Mouse (Mus musculus) stomach, embryonic 16.5 days (tissue): ENCODE results near the gene Igfbp2. TPM values are rescaled to one million over a fixed set of nuclear protein-coding genes. Genes with fewer than 3 reads are reported as not detected.

Experiments
- ATAC-seq: fragments of 200-750 bp; cut with Nextera tagmentation; 2 replicates; pipeline ENCODE4 v1.8.0; 2017; ENCODE audit warnings: moderate number of reproducible peaks, moderate TSS enrichment; ENCODE audit not compliant: insufficient read depth, low FRiP score
- H3K27ac ChIP-seq: fragments of 300-500 bp; sonication (generic); 2 replicates; pipeline ENCODE4 v1.5.1; 2014; ENCODE audit warnings: low read length
- H3K27me3 ChIP-seq: fragments of 300-500 bp; sonication (generic); 2 replicates; pipeline ENCODE4 v1.6.1; 2014; ENCODE audit warnings: low read length, control low read depth, mixed read lengths; ENCODE audit not compliant: control insufficient read depth, insufficient read depth
- H3K36me3 ChIP-seq: fragments of 300-500 bp; sonication (generic); 2 replicates; pipeline ENCODE4 v1.6.1; 2014; ENCODE audit warnings: low read length; ENCODE audit not compliant: control insufficient read depth, insufficient read depth
- H3K4me1 ChIP-seq: fragments of 300-500 bp; sonication (generic); 2 replicates; pipeline ENCODE4 v1.6.1; 2014; ENCODE audit warnings: low read length, control low read depth, mixed read lengths; ENCODE audit not compliant: control insufficient read depth, insufficient read depth
- H3K4me2 ChIP-seq: fragments of 300-500 bp; sonication (generic); 2 replicates; pipeline ENCODE4 v1.6.1; 2014; ENCODE audit warnings: low read depth, low read length, mixed read lengths
- H3K4me3 ChIP-seq: fragments of 300-500 bp; sonication (generic); replicated peaks from 2 replicates; pipeline ENCODE4 v1.5.1; 2014; ENCODE audit warnings: mild to moderate bottlenecking, low read length
- H3K9ac ChIP-seq: fragments of 300-500 bp; sonication (generic); 2 replicates; pipeline ENCODE4 v1.6.1; 2014; ENCODE audit warnings: low read length
- H3K9me3 ChIP-seq: fragments of 300-500 bp; sonication (generic); replicated peaks from 2 replicates; pipeline ENCODE4 v1.6.1; 2016; ENCODE audit warnings: low read length, control low read depth; ENCODE audit not compliant: control insufficient read depth
- WGBS: fragments of 180-500 bp; shearing (Covaris S2); extraction: QIAGEN DNeasy Blood & Tissue Kit; methylation state at CpG from one replicate; pipeline ENCODE4 v1.1.7; 2014; 5-methylcytosine and 5-hydroxymethylcytosine counted together
- polyA plus RNA-seq: library from polyadenylated mRNA; unstranded; fragments of >200 nt; fragmentation: Nextera tagmentation; extraction: Ambion mirVana; gene quantifications from 2 replicates; pipeline ENCODE4 v1.2.1, GENCODE M21; 2015

Gene Igfbp2
- polyA plus RNA-seq, 1 experiment from 2014 or later, result 375 TPM

- no peak overlapping the region for H3K4me3 ChIP-seq
- ATAC-seq, result no peak
- H3K36me3 ChIP-seq, result no peaks in the 10 kb centered on the region
- no peak overlapping the region for H3K27ac ChIP-seq
- no peak overlapping the region for H3K9ac ChIP-seq
- H3K9me3 ChIP-seq, result peaks cover 5% of the 10 kb centered on the region; the same call in 1 of the 2 replicates
- 97% methylated on average over 3 of the region's 3 CpGs for WGBS
- H3K27me3 ChIP-seq, result no peaks in the 10 kb centered on the region
- peaks cover 12% of the 10 kb centered on the region for H3K4me1 ChIP-seq
- no peak overlapping the region for H3K4me2 ChIP-seq
Observed at GRCm38 (mm10) chr1:72811061-72811460, 13.2 kb upstream of the Igfbp2 start.

- H3K4me3 ChIP-seq, result no peak overlapping the region
- H3K9me3 ChIP-seq, result peaks cover 5% of the 10 kb centered on the region; the same call in 1 of the 2 replicates
- peaks cover 10% of the 10 kb centered on the region for H3K4me1 ChIP-seq
- H3K27ac ChIP-seq, result peak overlapping the region; percentile 11; the same call in 1 of the 2 replicates
- WGBS, result 45% methylated on average over 5 of the region's 5 CpGs
- ATAC-seq, result no peak
- H3K36me3 ChIP-seq, result no peaks in the 10 kb centered on the region
- no peaks in the 10 kb centered on the region for H3K27me3 ChIP-seq
- 0 out of 2 replicates have a peak overlapping the region, but pooled peaks have one; percentile 2 for H3K9ac ChIP-seq
- no peak overlapping the region for H3K4me2 ChIP-seq
Observed at GRCm38 (mm10) chr1:72813089-72813638, 11.1 kb upstream of the Igfbp2 start.

DNA sequence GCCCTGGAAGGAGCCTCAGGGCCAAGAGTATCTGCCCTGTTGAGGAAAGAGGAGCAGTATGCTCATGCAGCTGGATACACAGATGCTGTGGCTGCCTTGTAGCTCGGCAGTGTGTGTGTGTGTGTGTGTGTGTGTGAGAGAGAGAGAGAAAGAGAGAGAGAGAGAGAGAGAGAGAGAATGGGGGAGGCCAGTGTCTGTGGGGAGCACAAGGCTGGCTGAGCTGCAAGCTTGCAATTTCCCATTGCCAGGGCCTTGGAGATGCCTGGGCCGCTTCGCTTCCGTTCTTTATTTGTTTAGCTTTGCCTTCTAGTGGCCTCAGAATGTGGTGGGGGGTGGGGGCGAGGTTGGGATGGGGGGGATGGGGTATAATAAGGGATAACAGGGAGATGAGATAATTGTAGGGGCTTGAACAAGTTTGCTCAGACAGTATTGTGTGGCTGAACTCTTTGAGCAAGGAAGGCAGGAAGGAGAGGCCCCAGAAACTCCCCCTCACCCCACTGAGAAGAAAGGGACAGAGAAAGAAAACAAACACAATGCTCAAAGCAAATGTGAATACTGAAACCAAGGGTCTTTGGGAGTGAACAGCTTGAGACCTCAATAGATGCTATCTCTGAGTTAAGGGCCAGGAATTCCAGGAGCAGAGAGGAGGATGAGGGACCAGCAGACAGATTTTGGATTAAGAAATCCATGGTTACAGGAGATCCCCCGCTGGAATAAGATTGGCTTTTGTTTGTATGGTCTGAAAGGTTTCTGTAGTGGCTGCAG lies 10.5 kb upstream of the Igfbp2 start:
- Histone ChIP-seq H3K27me3 (no peaks in the 10 kb centered on the region), H3K4me1 (peaks cover 10% of the 10 kb centered on the region), H3K4me3 (no peak overlapping the region), H3K36me3 (no peaks in the 10 kb centered on the region), H3K9me3 (peaks cover 5% of the 10 kb centered on the region; the same call in 1 of the 2 replicates), H3K9ac (0 out of 2 replicates have a peak overlapping the region, but pooled peaks have one; percentile 2), H3K4me2 (no peak overlapping the region), H3K27ac (peak overlapping the region; percentile 39; the same call in 1 of the 2 replicates)
- WGBS, result 16% methylated on average over 6 of the region's 6 CpGs
- no peak for ATAC-seq

DNA sequence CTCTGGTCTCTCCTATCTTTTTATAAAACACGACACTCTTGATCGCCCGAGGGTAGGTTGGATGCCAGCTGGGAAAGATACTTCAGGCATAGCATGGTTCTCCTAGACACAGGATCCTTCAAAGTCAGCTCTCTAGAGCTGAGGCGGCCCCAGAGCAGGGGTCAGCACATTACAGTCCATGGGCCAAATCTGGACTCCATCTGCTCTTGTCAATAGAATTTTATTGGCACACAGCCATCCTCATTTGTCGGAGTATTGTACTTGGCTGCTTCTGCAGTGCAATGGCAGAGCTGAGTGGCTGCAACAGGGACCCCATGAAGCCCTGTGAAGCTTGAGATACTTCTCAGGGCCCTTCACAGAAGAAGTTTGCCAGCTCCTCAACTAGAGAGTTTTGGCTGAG lies 9.1 kb upstream of the Igfbp2 start:
- 52% methylated on average over 5 of the region's 5 CpGs for WGBS
- H3K4me3 ChIP-seq, result no peak overlapping the region
- H3K27ac ChIP-seq, result no peak overlapping the region
- peak; percentile 21; the same call in 1 of the 2 replicates for ATAC-seq
- H3K27me3 ChIP-seq, result no peaks in the 10 kb centered on the region
- H3K36me3 ChIP-seq, result no peaks in the 10 kb centered on the region
- no peak overlapping the region for H3K9ac ChIP-seq
- peaks cover 10% of the 10 kb centered on the region for H3K4me1 ChIP-seq
- no peak overlapping the region for H3K4me2 ChIP-seq
- H3K9me3 ChIP-seq, result peaks cover 5% of the 10 kb centered on the region; the same call in 1 of the 2 replicates

- no peak overlapping the region for H3K9ac ChIP-seq
- H3K27me3 ChIP-seq, result no peaks in the 10 kb centered on the region
- peaks cover 10% of the 10 kb centered on the region for H3K4me1 ChIP-seq
- no peak overlapping the region for H3K4me3 ChIP-seq
- WGBS, result 70% methylated on average over 3 of the region's 3 CpGs
- H3K4me2 ChIP-seq, result no peak overlapping the region
- ATAC-seq, result no peak
- H3K36me3 ChIP-seq, result no peaks in the 10 kb centered on the region
- H3K27ac ChIP-seq, result no peak overlapping the region
- peaks cover 5% of the 10 kb centered on the region; the same call in 1 of the 2 replicates for H3K9me3 ChIP-seq
Observed at GRCm38 (mm10) chr1:72815616-72816015, 8.7 kb upstream of the Igfbp2 start.

DNA sequence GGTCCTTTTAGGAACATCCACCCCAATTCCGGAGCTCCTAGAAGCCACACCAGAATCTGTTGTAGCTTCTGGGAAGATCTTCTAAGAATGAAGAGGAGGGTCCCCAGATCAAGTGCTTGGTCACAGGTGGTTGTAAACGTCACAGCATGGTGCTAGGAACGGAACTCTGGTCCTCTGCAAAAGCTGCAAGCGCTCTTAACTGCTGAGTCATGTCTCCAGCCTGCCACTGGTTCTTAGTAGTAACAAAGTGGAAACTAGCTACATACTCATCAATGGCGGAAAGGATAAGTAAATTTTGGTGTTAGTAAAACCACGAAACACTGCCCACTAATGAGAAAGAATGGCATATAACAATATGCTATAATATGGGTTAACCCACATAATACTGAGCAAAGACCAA lies 4.3 kb upstream of the Igfbp2 start:
- Histone ChIP-seq H3K9me3 (no peaks in the 10 kb centered on the region), H3K9ac (no peak overlapping the region), H3K27ac (no peak overlapping the region), H3K36me3 (no peaks in the 10 kb centered on the region), H3K4me1 (no peaks in the 10 kb centered on the region; the same call in 1 of the 2 replicates), H3K27me3 (no peaks in the 10 kb centered on the region), H3K4me2 (no peak overlapping the region), H3K4me3 (no peak overlapping the region)
- 91% methylated on average over 6 of the region's 6 CpGs for WGBS
- ATAC-seq, result no peak

GRCm38 (mm10) chr1:72822893-72823292 lies 1.4 kb upstream of the Igfbp2 start:
- no peak overlapping the region for H3K27ac ChIP-seq
- no peak for ATAC-seq
- no peak overlapping the region for H3K4me2 ChIP-seq
- H3K4me3 ChIP-seq, result no peak overlapping the region
- no peaks in the 10 kb centered on the region for H3K9me3 ChIP-seq
- H3K36me3 ChIP-seq, result no peaks in the 10 kb centered on the region
- no peaks in the 10 kb centered on the region for H3K27me3 ChIP-seq
- H3K9ac ChIP-seq, result no peak overlapping the region
- H3K4me1 ChIP-seq, result peaks cover 13% of the 10 kb centered on the region
- WGBS, result 69% methylated on average over 10 of the region's 10 CpGs

DNA sequence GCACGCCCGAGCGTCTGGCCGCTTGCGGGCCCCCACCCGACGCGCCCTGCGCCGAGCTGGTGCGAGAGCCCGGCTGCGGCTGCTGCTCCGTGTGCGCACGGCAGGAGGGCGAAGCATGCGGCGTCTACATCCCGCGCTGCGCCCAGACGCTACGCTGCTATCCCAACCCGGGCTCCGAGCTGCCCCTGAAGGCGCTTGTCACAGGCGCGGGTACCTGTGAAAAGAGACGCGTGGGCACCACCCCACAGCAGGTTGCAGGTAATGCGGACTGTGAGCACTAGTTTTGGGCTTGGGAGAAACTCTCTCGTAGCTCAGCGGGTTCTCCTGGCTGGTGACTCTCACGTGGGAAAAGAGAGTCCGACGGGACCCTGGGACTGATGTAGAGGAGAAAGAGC lies 401 bp downstream of the Igfbp2 start:
- Histone ChIP-seq H3K9me3 (no peaks in the 10 kb centered on the region), H3K36me3 (no peaks in the 10 kb centered on the region), H3K4me1 (peaks cover 13% of the 10 kb centered on the region), H3K4me2 (peak overlapping the region; percentile 94), H3K9ac (peak overlapping the region; percentile 81), H3K27ac (peak overlapping the region; percentile 76), H3K4me3 (peak overlapping the region; percentile 69), H3K27me3 (no peaks in the 10 kb centered on the region)
- WGBS, result under 1% methylated on average over 37 of the region's 37 CpGs
- ATAC-seq, result peak; percentile 41; the same call in 1 of the 2 replicates

DNA sequence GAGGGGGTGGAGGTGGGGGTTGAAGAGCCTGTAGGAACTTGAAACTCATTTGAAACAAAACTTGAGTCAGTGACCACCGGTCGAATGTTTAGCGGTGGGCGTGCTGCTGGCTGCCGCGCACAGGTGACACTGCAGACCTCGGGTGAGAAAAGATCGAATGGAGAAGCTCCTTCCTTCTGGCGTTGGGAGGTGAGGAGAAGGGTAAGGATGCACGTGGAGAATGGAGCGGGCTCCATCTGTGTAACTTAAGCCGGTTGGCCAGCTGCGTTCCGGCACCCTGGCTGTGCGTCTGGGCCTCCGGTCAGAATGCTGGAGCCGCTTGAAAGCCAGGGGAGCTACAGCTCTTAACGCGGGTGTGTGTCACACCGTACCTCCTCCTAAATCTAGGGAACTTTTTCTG lies 983 bp downstream of the Igfbp2 start:
- H3K4me1 ChIP-seq, result peaks cover 13% of the 10 kb centered on the region
- 2% methylated on average over 20 of the region's 20 CpGs for WGBS
- peak overlapping the region; percentile 76; the same call in 1 of the 2 replicates for H3K27ac ChIP-seq
- peak overlapping the region; percentile 94 for H3K4me2 ChIP-seq
- H3K9ac ChIP-seq, result peak overlapping the region; percentile 81
- no peaks in the 10 kb centered on the region for H3K9me3 ChIP-seq
- no peaks in the 10 kb centered on the region for H3K36me3 ChIP-seq
- H3K27me3 ChIP-seq, result no peaks in the 10 kb centered on the region
- no peak for ATAC-seq
- peak overlapping the region; percentile 69 for H3K4me3 ChIP-seq
